Mouse (Mus musculus): ENCODE data around the gene Tinag.
"Not testable (repeated sequence)": the region's sequence is repeated elsewhere in the genome, so short reads cannot be mapped to it uniquely, and the experiment has no call there.

Tinag gene

DNA sequence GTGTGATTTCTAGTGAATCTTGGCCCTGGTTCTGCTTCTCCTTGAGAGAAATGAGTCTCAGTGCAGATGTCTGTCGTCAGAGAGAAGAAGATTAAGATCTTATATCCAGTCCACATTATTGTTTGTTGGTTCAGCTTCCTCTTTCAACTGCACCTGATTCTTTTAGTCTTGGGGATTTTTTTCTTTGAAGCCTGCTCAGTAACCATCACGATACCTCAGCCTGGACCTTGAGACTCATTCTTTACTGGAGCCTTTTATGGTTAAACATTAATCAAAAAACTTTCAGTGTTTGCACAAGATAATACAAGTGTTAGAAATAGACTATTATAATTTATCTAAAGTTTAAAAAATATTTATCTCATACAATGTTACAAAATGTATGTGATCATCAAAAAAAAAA, at the start of gene Tinag:
TSS of gene Tinag (minus strand) at position 210 of the 400 bp plus-strand sequence.
- no peak for DNase-seq (ENCODE audit: extremely low read depth, low read depth)

DNA sequence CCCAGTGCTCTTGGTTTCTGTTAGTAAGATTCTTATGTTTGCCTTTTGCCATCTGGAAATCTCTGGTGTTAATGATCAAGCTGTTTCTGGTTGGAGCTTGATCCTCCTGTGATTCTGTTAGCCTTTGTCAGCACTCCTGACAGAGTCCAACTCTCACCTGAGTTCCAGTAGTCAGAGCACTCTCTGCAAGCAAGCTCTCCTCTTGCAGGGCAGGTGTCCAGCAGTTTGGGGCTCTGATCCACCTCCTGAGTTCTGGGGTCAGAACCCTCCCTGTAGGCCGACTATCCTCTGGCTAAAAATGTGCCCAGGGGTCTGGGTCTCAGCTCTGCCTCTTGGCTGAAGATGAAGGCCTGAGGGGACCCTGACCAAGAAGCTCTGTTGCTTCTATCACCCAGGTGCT, 37.6 kb upstream of the Tinag start:
- DNase-seq (ENCODE audit: extremely low read depth, low read depth): not testable (repeated sequence)

DNA sequence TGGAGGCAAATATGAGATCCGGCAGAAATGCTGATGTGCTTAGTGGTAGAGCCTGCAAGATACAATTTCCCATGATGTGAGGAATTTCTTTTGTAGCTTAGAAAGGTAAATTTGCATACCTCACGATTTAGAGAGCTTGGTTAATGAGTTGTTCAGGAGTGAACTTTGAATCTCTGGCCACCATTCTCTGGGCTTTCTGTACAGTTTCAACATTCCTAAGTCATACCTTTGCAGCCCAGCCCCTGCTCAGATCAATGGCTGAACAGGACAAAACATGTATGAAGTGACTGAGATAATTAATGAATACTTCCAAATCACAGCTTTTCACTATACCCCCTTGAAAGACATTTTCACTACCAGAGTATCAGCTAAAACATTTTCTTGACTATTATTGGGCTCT, 26.1 kb upstream of the Tinag start:
- DNase-seq (ENCODE audit: extremely low read depth, low read depth): no peak

DNA sequence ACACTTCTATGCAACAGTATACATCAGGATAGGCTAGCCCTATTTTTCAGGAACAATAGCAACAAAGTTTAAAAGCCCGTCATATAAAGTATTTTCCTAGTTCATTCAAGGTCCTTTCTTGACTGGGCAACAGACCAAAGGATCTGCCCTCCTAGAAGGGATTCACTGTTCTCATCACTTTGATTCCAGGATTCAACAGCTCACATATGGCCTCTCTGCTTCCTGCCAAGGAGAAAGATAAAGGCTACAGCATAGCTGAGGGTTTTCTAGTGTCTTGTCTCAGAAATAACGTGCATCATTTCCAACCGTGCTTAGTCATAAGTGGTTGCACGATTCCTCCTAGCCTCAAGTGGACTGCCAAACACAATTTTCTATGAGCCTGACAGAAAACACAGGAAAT, 11.0 kb upstream of the Tinag start:
- DNase-seq (ENCODE audit: extremely low read depth, low read depth): no peak

DNA sequence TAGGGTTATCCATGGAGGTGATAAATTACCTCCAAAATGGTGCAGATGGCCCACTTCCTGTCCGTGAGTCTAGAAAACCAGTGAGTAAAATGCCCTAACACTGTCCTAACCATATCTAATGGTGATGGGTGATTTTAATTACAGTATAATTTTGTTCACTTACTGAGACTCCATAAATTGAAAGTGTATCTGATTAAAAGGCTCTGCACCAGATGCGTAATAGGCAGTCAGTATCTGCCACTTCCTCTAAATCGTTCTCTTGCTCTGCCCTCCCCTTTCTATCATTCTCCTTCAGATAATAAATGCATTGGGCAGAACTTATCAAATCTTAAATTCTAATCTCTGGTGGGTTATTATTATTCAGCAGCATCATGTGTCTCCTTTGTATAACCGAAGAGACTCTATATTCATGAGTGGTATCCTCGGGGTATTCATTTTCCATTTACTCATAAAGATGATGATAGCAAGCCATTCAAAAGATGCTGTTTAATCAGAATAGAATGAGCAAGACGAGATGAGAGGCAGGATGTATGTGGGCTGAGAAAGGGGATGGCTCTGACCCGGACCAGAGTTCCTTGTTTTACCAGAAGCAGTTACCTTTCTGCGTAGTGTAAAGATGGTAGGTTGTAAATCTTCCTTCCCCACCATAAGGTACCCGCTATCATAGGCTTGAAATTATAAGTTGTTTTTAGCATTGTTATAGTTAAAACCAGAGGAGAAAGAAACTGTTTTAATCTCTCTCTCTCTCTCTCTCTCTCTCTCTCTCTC, 9.0 kb upstream of the Tinag start:
- no peak for DNase-seq (ENCODE audit: extremely low read depth, low read depth)

DNA sequence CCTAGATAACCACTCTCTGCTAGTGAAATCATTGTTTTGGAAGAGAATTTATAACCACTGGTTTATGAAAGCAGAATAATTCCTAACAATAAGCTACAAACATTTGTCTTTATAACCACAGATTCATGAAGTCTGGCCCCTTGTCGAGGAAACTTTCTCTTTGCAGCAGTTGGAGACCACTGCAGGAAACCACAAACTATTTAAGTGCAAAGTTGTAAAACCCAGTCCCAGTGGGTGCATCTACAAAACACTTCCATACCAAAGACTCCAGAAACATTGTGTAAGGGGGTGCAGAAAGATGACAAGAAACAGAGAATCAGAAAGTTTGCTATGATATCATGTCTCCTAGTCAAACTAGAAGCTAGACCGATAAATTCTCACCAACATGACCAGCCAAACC, 5.8 kb upstream of the Tinag start:
- no peak for DNase-seq (ENCODE audit: extremely low read depth, low read depth)

DNA sequence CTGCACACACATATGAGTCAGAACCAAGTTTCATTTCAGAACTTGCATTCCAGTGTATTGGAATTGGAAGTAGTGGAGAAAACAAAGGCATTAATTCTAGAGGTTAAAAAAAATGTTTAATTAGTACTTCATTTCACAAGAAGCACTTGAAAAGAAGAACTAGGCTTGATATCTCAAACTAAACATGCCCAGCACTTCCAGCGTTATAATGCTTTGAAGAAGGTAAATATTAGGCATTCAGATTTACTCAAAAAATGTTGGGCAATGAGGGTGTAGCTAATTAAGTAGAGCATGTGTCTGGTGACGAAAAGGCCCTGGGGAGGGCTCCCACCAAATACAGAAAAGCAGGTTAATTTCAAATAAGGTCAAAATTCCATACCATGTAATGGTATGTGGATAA, 4.1 kb upstream of the Tinag start:
- no peak for DNase-seq (ENCODE audit: extremely low read depth, low read depth)

DNA sequence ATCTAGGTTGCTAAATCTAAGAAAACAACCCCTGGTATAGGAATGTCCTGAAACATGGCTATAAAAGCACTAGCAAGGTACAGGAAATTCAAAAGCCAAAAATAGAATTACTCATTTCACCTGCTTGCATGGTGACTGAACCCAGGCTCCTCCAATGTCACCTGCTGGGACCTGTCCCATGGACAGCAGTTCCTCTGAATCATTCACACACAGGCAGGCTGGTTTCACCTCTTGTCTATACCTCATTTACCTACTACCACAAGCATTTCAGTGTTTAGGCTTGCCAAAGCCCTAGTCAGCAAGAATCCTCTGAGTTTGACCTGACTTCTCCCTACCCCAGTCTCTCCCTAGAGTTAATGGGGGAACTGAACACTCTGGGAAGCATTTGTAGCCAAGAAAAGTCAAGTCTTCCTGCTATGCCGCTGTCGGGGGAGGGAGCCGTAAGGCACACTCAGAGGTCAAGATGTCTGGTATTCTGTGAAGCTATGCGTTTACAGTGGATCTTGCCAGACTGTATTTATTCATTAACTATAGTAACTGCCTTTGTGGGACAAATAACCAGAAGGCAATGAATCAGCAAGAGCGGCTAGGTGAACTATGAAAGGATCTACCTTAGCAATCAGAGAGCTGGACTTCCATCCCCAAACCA, 597 bp upstream of the Tinag start:
- DNase-seq (ENCODE audit: extremely low read depth, low read depth): no peak

DNA sequence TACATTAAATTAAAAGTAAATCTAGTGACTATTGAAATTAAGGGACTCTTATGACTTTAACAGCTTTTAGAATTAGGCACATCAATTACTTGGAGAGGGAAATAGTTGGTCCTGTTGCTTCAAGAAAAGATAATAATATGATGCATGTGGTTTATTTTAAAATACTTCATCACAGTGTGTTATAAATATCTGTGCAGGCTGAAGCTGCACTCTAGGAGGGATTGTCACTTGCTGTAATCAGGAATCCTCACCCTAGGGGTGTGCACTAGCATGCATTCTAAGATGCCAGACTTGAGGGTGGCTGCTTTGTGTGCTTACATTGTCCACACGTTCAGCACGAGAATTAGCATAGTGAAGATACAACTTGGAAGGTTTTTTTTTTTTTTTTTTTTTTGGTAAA, 10.2 kb downstream of the Tinag start:
- DNase-seq (ENCODE audit: extremely low read depth, low read depth): no peak

DNA sequence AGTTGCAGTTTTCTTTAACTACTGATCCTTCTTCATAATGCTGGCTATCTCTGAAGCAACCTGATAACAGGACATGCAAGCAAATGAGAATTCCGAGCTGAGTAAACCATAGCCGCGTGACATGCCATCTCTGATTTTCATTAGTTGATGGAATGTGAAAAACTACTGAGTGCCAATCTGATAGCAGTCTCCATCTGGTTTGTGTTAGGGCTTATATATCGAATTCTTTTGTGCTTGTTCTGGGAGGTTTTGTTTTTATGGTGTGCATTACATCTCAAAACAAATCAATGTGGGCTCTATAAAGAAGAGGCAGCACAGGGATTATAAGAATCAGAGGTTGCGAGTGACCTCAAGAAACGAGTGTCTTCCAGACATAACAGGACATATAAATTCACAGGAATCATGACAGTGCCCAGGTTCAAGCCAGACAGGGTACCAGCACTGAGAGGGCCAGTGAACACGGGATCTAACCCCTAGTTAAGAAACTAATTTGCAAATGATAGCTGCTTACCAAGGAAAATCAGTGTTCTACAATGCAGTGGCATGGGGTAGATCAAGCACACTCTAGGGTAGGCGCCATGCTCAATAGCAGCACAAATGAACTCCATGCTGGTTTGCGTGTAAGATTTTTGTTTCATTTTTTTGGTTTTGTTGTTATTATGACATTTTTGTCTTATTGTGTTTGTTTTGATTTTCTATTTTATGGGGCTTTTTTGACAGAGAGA, 13.0 kb downstream of the Tinag start:
- DNase-seq (ENCODE audit: extremely low read depth, low read depth): no peak

DNA sequence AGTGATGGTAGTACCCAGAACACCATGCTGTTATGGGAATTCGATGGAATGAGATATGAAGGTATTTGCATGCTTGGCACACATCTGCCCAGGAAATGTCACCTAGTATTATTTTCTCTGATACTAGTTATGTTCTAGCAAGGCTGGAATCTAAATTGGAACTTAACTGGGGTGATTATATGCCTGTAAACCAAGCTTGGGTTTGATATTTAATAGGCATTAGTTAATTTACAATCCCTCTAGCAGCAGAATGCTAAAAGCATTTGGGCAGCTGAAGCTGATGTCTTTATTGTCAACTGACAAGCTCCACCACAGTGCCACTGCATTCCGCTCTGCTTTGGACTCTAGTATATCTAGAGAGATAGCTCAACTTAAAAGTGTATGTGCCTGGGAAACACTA, 20.3 kb downstream of the Tinag start:
- DNase-seq (ENCODE audit: extremely low read depth, low read depth): no peak

DNA sequence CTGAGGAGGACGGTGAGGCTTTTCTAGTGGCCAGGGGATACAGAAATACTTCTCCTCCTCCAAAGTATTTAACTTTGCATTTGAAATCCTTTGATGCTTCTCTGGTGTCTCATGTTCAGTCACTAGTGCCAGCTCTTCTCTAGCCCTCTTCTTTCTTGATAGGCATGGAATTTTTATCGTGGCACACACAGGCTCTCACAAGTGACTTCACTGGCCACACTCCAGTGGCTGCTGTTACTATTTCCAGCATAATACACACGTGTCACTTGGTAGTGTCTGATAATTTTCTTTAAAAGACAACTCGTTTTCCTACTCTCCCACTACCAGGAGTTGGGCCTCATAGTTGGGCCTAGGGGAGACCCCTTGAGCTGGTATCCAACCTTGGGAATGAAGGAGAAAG, 26.7 kb downstream of the Tinag start:
- no peak for DNase-seq (ENCODE audit: extremely low read depth, low read depth)

DNA sequence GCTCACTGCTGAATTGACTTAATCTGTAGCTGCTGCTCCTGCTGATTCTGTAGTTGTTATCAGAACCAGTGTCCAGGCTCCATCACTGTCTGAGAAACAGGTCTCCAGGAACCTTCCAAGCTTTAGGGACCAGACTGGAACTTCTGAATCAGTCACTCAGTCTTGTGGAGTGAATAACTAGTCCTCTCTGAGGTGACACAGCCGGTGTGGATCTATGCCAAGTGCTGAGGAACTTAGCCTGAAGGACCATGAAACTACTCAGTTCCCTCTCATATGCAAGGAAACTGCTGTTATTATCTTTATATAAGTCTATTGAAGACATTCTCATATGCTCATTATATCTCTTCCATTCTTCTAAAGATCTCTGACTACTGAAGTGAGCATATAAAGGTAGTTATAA, 49.6 kb downstream of the Tinag start:
- DNase-seq (ENCODE audit: extremely low read depth, low read depth): no peak

DNA sequence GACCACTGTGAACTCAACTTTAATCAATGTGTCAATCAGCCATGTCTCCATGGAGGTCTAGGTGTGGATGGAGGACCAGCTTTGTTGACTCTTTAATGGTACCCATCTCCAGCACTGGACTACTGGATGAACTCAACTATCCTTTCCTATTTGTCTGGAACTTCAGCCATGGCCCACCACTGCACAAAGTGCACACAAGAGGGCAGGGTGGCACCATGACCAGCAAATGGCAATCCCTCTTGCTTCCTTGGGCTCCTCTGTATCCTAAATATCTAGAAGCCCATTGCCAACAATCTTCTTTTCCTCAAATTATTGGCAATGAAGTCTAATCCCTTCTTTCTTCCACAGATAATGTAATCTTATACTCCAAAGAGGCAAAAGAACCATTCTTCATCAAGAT, 55.6 kb downstream of the Tinag start:
- no peak for DNase-seq (ENCODE audit: extremely low read depth, low read depth)

DNA sequence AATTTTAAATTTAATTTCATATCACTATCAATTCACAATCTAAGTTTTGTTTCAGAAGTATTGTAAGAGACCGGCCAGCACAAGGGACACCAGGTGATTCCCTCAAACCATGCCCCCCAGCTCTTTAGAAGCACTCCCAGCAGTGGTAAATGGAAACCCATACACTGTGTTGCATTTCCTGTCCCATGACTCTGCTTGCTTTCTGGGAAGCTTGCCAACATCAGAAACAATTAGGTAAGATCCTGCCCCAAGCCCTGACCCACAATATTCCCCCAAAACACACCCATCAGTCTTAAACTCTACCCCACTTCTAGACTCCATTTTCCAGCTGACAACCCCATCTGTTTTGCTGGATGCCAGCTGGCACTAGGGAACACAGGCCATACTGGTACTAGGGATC, 110.8 kb downstream of the Tinag start:
- no peak for DNase-seq (ENCODE audit: extremely low read depth, low read depth)

DNA sequence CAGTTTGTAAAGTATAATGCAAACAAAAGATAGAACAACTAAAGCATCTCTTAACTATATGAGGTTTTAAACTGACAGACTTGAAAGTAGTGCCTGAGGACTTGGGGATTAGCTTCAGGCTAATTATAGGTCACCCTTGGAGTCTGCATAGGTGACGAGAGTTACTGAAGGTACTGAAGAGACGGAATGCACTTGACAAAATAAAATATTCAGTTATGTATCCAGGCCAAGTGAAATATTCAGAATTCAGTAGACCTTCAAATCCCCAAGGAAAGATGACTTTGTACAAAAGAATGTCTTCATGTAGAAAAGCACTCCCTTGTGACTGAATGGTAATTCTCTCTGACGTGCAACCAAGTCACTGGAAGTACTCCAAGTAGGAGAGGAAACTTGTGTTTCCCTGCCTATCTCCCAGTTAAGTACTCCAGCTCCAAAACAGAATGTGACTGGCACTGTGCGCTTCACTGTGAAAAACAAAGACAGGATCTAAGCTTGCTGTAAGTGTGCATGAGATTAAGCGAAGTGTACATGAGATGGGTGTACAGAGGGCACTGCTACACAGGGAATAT, 130.4 kb downstream of the Tinag start:
- no peak for DNase-seq (ENCODE audit: extremely low read depth, low read depth)

All from MEL-GATA-1-ER (cell line).